Mouse (Mus musculus) kidney, postnatal 36 days (tissue): ENCODE results near the gene Patj.
"Not testable (repeated sequence)": the region's sequence is repeated elsewhere in the genome, so short reads cannot be mapped to it uniquely, and the experiment has no call there.

ENCODE experiments used
- DNase-seq, 2 experiments: peaks; one replicate each; pipeline ENCODE4 v3.0.0; 2021 to 2022; ENCODE audit warnings: mixed read lengths in 2 of 2

The Patj gene

GRCm38 (mm10) chr4:98666451-98666850 is 270.9 kb downstream of the Patj start:
- no peak for DNase-seq

- no peak for DNase-seq
These were observed 271.4 kb downstream of the Patj start for GRCm38 (mm10) chr4:98667009-98667408.

GRCm38 (mm10) chr4:98677506-98677905 is 281.9 kb downstream of the Patj start:
- DNase-seq = no peak

- no peak for DNase-seq
These were observed 291.2 kb downstream of the Patj start for GRCm38 (mm10) chr4:98686678-98687267.

- DNase-seq = no peak
These were observed 292.5 kb downstream of the Patj start for GRCm38 (mm10) chr4:98688116-98688515.

- no peak for DNase-seq
These were observed 292.9 kb downstream of the Patj start for GRCm38 (mm10) chr4:98688520-98688919.

- DNase-seq = peak in 1 of 2 experiments; percentile 19
These were observed 294.4 kb downstream of the Patj start for GRCm38 (mm10) chr4:98689988-98690387.

- DNase-seq = peak; percentile 33 to 52
These were observed 298.0 kb downstream of the Patj start for GRCm38 (mm10) chr4:98693465-98694185.

GRCm38 (mm10) chr4:98697932-98698331 is 302.3 kb downstream of the Patj start:
- no peak for DNase-seq

- no peak for DNase-seq
These were observed 303.3 kb downstream of the Patj start for GRCm38 (mm10) chr4:98698921-98699320.

GRCm38 (mm10) chr4:98700156-98700555 is 304.6 kb downstream of the Patj start:
- peak; percentile 27 to 39 for DNase-seq

- DNase-seq = peak; percentile 64 to 86
These were observed 306.8 kb downstream of the Patj start for GRCm38 (mm10) chr4:98702201-98702894.

GRCm38 (mm10) chr4:98710891-98711290 is 315.3 kb downstream of the Patj start:
- DNase-seq = no peak

- DNase-seq = no peak
These were observed 322.4 kb downstream of the Patj start for GRCm38 (mm10) chr4:98717735-98718546.

GRCm38 (mm10) chr4:98718547-98718917 is 322.9 kb downstream of the Patj start:
- no peak for DNase-seq

GRCm38 (mm10) chr4:98722454-98722853 is 326.9 kb downstream of the Patj start:
- peak; percentile 62 to 85 for DNase-seq

- DNase-seq = not testable (repeated sequence)
These were observed 329.1 kb downstream of the Patj start for GRCm38 (mm10) chr4:98724682-98725081.

- DNase-seq = peak in 1 of 2 experiments; percentile 21
These were observed 329.9 kb downstream of the Patj start for GRCm38 (mm10) chr4:98725439-98725838.

- no peak for DNase-seq
These were observed 331.1 kb downstream of the Patj start, which contains the start of gene L1td1 for GRCm38 (mm10) chr4:98726590-98727237. Gene L1td1, plus strand, starts transcription at chr4:98726734.

- no peak for DNase-seq
These were observed 331.8 kb downstream of the Patj start for GRCm38 (mm10) chr4:98727295-98727958.

GRCm38 (mm10) chr4:98727959-98728347 is 332.4 kb downstream of the Patj start:
- DNase-seq = no peak

- no peak for DNase-seq
These were observed 333.1 kb downstream of the Patj start for GRCm38 (mm10) chr4:98728716-98729115.
